Mouse (Mus musculus): ENCODE results near the gene Atp6v0e2. TPM values are rescaled to one million over a fixed set of nuclear protein-coding genes. Genes with fewer than 3 reads are reported as not detected.
A peak's percentile ranks its signal among the peaks of the same experiment; 100 is the strongest.

Gene Atp6v0e2
- total RNA-seq, 2 experiments from 2014 or later: 454 to 498 TPM

DNA sequence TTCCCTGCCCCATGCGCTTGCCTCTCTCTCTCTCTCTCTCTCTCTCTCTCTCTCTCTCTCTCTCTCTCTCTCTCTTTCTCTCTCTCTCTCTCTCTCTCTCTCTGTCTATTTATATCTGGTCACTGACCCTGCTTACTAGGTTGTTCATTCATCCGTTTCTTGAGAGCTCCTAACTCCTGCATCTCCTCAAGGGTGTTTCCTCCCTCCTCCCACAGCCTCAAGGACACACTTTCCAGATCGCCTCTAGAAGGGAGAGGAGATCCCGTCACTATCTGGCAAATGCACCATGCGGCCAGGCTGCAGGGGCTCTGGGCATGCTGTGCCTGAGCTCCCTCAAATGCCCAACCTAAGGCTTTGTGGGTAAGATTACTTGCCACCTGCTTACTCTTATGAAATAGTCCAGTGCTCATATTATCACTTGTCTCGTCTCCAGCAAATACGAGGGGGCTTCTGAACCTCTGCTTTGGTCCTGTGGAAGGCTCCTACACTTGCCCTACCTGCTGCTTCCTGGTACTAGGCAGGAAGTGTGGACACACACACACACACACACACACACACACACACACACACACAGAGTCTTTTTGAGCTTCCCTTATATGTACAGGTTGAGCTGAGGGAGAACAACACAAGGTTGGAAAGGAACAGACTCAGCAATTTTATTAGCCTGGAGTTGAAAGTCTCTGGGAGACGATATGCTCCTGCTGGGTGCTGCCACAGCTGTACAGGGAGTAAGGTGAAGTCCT, 31.8 kb downstream of the Atp6v0e2 start:
- DNase-seq (ENCODE audit: extremely low spot score in 1 of 2, low spot score in 1 of 2): no peak

- DNase-seq (ENCODE audit: extremely low spot score in 1 of 2, low spot score in 1 of 2): no peak
Observed at GRCm38 (mm10) chr6:48572014-48572413, 34.6 kb downstream of the Atp6v0e2 start.

GRCm38 (mm10) chr6:48572572-48573061, 35.2 kb downstream of the Atp6v0e2 start, which contains the start of gene Rarres2:
Rarres2 (minus strand) TSS chr6:48572789.
- no peak for DNase-seq (ENCODE audit: extremely low spot score in 1 of 2, low spot score in 1 of 2)

GRCm38 (mm10) chr6:48573280-48573679, 35.9 kb downstream of the Atp6v0e2 start:
- DNase-seq (ENCODE audit: extremely low spot score in 1 of 2, low spot score in 1 of 2): no peak

DNA sequence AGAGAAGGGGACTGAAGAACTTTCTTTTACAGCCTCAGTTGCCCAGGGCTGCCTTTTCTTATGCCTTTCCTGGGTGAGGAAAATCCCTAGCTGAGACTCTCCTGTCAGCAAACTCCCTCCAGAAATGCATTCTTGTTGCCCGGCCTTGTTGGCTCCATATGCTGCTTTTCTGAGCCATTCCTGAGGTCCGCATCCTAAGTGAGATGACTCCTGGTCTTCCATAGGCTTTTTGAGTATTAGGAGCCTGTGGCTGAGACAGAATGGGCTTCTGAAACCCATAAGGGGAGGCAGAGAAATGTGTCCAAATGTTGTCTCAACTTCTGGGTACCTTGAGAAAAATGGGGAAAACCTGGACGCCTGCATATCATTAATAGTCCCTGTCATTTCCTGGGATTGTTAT, 36.6 kb downstream of the Atp6v0e2 start:
- no peak for DNase-seq (ENCODE audit: extremely low spot score in 1 of 2, low spot score in 1 of 2)

DNA sequence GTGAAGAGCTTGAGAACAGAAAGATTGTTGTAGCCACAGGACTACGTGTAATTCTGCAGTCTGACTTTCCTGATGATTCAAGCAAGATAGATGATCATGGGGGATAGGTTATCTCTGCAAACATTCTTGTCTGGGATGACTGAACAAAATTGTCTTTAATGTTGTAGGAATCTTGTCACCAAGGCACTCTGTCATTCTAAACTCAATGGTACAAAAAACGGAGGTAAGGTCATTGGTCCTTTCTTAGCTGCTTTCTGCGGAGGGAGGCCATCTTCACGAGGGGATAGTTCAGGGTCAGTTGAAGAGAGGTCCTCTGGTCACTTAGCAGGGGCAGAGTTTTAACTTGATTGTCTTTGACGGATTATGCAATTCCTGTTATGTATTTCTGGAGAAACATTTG, 41.3 kb downstream of the Atp6v0e2 start:
- no peak for DNase-seq (ENCODE audit: extremely low spot score in 1 of 2, low spot score in 1 of 2)

- no peak for DNase-seq (ENCODE audit: extremely low spot score in 1 of 2, low spot score in 1 of 2)
Observed at GRCm38 (mm10) chr6:48579215-48579648, 41.8 kb downstream of the Atp6v0e2 start.

DNA sequence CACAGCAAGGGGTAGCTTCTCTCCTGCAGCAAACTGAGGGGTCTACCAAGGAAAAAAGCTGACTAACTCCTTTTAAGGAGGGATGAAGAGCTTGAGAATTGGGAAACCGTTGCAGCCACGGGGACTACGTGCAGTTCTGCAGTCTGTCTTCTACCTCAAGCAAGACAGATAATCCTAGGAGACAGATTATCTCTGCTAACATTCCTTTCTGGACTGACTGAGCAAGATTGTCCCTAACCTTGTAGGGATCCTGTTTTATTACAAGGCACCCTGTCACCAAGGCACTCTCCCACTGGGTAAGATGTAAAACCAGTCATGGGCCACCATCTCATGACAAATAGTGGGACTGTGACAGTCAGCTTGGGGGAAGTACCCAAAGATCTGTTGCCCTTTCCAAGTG, 43.8 kb downstream of the Atp6v0e2 start:
- no peak for DNase-seq (ENCODE audit: extremely low spot score in 1 of 2, low spot score in 1 of 2)

DNA sequence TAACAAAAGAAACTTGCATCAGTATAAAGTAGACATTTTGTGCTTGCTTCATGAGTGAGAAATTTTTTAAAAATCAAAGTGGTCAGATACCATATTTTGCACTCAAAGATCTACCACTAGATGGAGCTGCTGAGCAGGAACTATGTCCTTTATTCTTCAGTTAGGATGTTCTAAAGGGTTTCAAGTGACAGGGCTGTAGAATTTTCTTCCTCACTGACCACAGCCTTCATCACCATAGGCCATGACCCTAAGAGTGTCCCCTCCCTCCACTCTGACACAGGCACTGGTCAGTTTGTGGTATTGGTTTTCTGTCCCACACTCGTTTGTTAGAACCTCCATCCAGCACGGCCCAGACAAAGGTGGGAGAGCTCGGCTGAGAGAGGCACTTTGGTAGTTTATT, 44.6 kb downstream of the Atp6v0e2 start:
- peak in 1 of 2 experiments; percentile 43 for DNase-seq (ENCODE audit: extremely low spot score in 1 of 2, low spot score in 1 of 2)

- no peak for DNase-seq (ENCODE audit: extremely low spot score in 1 of 2, low spot score in 1 of 2)
Observed at GRCm38 (mm10) chr6:48589194-48589750, 51.9 kb downstream of the Atp6v0e2 start, which contains the start of gene Gm45021. Gm45021 (plus strand) TSS chr6:48589610.

Other genes with a start within 250 kb of the Atp6v0e2 start
- gene Krba1, start 142.0 kb upstream of the Atp6v0e2 start, total RNA-seq (2021): 10 to 100 TPM; 35.5 to 43.2 TPM
- gene Zfp467, start 91.8 kb upstream of the Atp6v0e2 start, total RNA-seq (2021): 10 to 100 TPM; 19.9 to 26.3 TPM
- 1 to 10 TPM; 1.2 to 2.9 TPM for gene Sspo, start 89.4 kb upstream of the Atp6v0e2 start, total RNA-seq (2021)
- gene Lrrc61, start 17.2 kb downstream of the Atp6v0e2 start, total RNA-seq (2021): 10 to 100 TPM; 34.8 to 39.0 TPM
- 10 to 100 TPM; 15.1 to 16.5 TPM for gene Rarres2, start 35.2 kb downstream of the Atp6v0e2 start, total RNA-seq (2021)
- gene Gm45021, start 52.0 kb downstream of the Atp6v0e2 start, total RNA-seq (2021): not detected
- gene Repin1, start 56.3 kb downstream of the Atp6v0e2 start, total RNA-seq (2021): 10 to 100 TPM; 40.4 to 46.9 TPM
- gene Gm44965, start 56.3 kb downstream of the Atp6v0e2 start, total RNA-seq (2021): not detected
- 1 to 10 TPM; 7.4 to 7.6 TPM for gene Zfp775, start 64.4 kb downstream of the Atp6v0e2 start, total RNA-seq (2021)
- 10 to 100 TPM; 12.7 to 14.4 TPM for gene AI854703, start 89.1 kb downstream of the Atp6v0e2 start, total RNA-seq (2021)
- gene Gimap8, start 109.6 kb downstream of the Atp6v0e2 start, total RNA-seq (2021): under 1 TPM; 0.64 to 0.66 TPM
- gene Gimap9, start 138.5 kb downstream of the Atp6v0e2 start, total RNA-seq (2021): under 1 TPM in 1 of 2 experiments, not detected in 1; 0.64 TPM
- not detected for gene Gimap4, start 146.9 kb downstream of the Atp6v0e2 start, total RNA-seq (2021)
- 1 to 10 TPM; 4.9 to 5.2 TPM for gene Gimap6, start 170.6 kb downstream of the Atp6v0e2 start, total RNA-seq (2021)
- gene Gm28053, start 181.0 kb downstream of the Atp6v0e2 start, total RNA-seq (2021): 1 to 10 TPM in 1 of 2 experiments, not detected in 1; 1.1 TPM
- gene Gimap7, start 181.0 kb downstream of the Atp6v0e2 start, total RNA-seq (2021): not detected
- gene Gimap1, start 201.4 kb downstream of the Atp6v0e2 start, total RNA-seq (2021): 1 to 10 TPM; 2.0 to 2.6 TPM
- 1 to 10 TPM in 1 of 2 experiments, under 1 TPM in 1; 0.71 to 1.0 TPM for gene Gimap5, start 208.6 kb downstream of the Atp6v0e2 start, total RNA-seq (2021)
- gene Gimap3, start 233.2 kb downstream of the Atp6v0e2 start, total RNA-seq (2021): not detected